Mouse (Mus musculus): ENCODE data around the gene Vip.

DNA sequence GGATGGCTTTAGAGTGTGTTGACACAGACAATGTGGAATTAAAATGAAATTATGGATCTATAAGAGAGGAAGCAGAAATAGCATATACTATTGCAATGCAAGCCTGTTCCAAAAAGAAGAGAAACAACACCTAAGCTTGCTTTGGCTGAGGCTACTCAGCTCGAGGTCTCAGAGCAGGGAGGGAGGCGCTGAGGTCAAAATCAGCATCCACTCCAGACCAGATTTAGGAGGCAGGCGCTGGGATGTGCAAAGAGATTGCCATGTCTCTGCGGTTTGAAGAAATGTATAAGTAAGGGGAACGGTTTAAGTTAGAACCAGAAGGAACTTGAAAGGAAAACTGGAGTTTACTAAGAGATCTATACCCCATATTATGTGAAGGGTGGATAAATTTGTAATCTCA, 44.6 kb upstream of the Vip start:
- TF ChIP-seq POLR2A (IDR thresholded peaks at IDR 0.05; ENCODE audit: insufficient read depth, low read length) (no peak), CTCF (IDR thresholded peaks at IDR 0.05; ENCODE audit: low read depth, low read length) (no peak)

Data from ES-Bruce4 (cell line).